Mouse (Mus musculus): ENCODE measurements at regions not wholly inside any gene's neighbourhood (a gene's known extent, or its start where the extent isn't known, plus 50 kb on each side); places are given as distances from the start of the nearest gene placed in this dataset.

- TF ChIP-seq CTCF (IDR thresholded peaks at IDR 0.05; ENCODE audit: low read depth): no peak
- no peaks in the 10 kb centered on the region for H3K27me3 ChIP-seq (ENCODE audit: insufficient read depth, low read length)
- WGBS: 90% methylated on average over 3 of the region's 3 CpGs
- no peak overlapping the region for H3K9ac ChIP-seq
- no peak overlapping the region for H3K4me2 ChIP-seq (ENCODE audit: low read depth)
- DNase-seq (no peak), ATAC-seq (no peak)
- no peaks in the 10 kb centered on the region for H3K36me3 ChIP-seq (ENCODE audit: insufficient read depth)
- H3K4me1 ChIP-seq (ENCODE audit: insufficient read depth): no peaks in the 10 kb centered on the region
- H3K9me3 ChIP-seq (ENCODE audit: low read length): no peaks in the 10 kb centered on the region
- no peak overlapping the region for H3K27ac ChIP-seq (ENCODE audit: low read depth, low read length)
- H3K4me3 ChIP-seq (ENCODE audit: low read depth, low read length): no peak overlapping the region
Observed at GRCm38 (mm10) chr2:78804931-78805330, 63.0 kb upstream of the Ube2e3 start.

GRCm38 (mm10) chr2:78803543-78803942 is 64.4 kb upstream of the Ube2e3 start:
- no peak overlapping the region for H3K27ac ChIP-seq (ENCODE audit: low read depth, low read length)

GRCm38 (mm10) chr2:78795446-78795845 is 72.5 kb upstream of the Ube2e3 start:
- H3K4me3 ChIP-seq (ENCODE audit: low read depth, low read length): no peak overlapping the region
- DNase-seq: no peak
- TF ChIP-seq CTCF (IDR thresholded peaks at IDR 0.05; ENCODE audit: low read depth): no peak
- H3K4me1 ChIP-seq (ENCODE audit: insufficient read depth): no peaks in the 10 kb centered on the region
- H3K27ac ChIP-seq (ENCODE audit: low read depth, low read length): no peak overlapping the region
- H3K36me3 ChIP-seq (ENCODE audit: insufficient read depth): no peaks in the 10 kb centered on the region
- H3K9ac ChIP-seq: no peak overlapping the region
- 62% methylated on average over 5 of the region's 5 CpGs for WGBS
- no peaks in the 10 kb centered on the region for H3K27me3 ChIP-seq (ENCODE audit: insufficient read depth, low read length)
- no peak overlapping the region for H3K4me2 ChIP-seq (ENCODE audit: low read depth)
- ATAC-seq: no peak
- no peaks in the 10 kb centered on the region for H3K9me3 ChIP-seq (ENCODE audit: low read length)

More at GRCm38 (mm10) chr2:78803543-78803942, 64.4 kb upstream of the Ube2e3 start:
- no peak overlapping the region for H3K4me2 ChIP-seq (ENCODE audit: low read depth)
- no peaks in the 10 kb centered on the region for H3K27me3 ChIP-seq (ENCODE audit: insufficient read depth, low read length)
- H3K4me1 ChIP-seq (ENCODE audit: insufficient read depth): no peaks in the 10 kb centered on the region
- H3K4me3 ChIP-seq (ENCODE audit: low read depth, low read length): no peak overlapping the region
- no peak overlapping the region for H3K9ac ChIP-seq
- H3K9me3 ChIP-seq (ENCODE audit: low read length): no peaks in the 10 kb centered on the region
- no peaks in the 10 kb centered on the region for H3K36me3 ChIP-seq (ENCODE audit: insufficient read depth)
- 82% methylated on average over 4 of the region's 4 CpGs for WGBS
- TF ChIP-seq CTCF (IDR thresholded peaks at IDR 0.05; ENCODE audit: low read depth): no peak
- ATAC-seq: no peak
- DNase-seq: no peak

- no peak for ATAC-seq
- WGBS: 94% methylated on average over 5 of the region's 5 CpGs
- H3K9ac ChIP-seq: no peak overlapping the region
- H3K27me3 ChIP-seq (ENCODE audit: insufficient read depth, low read length): no peaks in the 10 kb centered on the region
- no peak overlapping the region for H3K4me3 ChIP-seq (ENCODE audit: low read depth, low read length)
- no peak overlapping the region for H3K27ac ChIP-seq (ENCODE audit: low read depth, low read length)
- no peaks in the 10 kb centered on the region for H3K4me1 ChIP-seq (ENCODE audit: insufficient read depth)
- TF ChIP-seq CTCF (IDR thresholded peaks at IDR 0.05; ENCODE audit: low read depth): no peak
- no peaks in the 10 kb centered on the region for H3K9me3 ChIP-seq (ENCODE audit: low read length)
- no peak for DNase-seq
- no peak overlapping the region for H3K4me2 ChIP-seq (ENCODE audit: low read depth)
- no peaks in the 10 kb centered on the region for H3K36me3 ChIP-seq (ENCODE audit: insufficient read depth)
Observed at GRCm38 (mm10) chr2:78794734-78795133, 73.2 kb upstream of the Ube2e3 start.

- 89% methylated on average over 5 of the region's 5 CpGs for WGBS
Observed at GRCm38 (mm10) chr2:78789124-78789523, 78.8 kb upstream of the Ube2e3 start.

GRCm38 (mm10) chr2:78788222-78788621 is 79.7 kb upstream of the Ube2e3 start:
- Histone ChIP-seq H3K9ac (no peak overlapping the region), H3K27ac (ENCODE audit: low read depth, low read length) (no peak overlapping the region), H3K4me3 (ENCODE audit: low read depth, low read length) (no peak overlapping the region), H3K36me3 (ENCODE audit: insufficient read depth) (no peaks in the 10 kb centered on the region), H3K9me3 (ENCODE audit: low read length) (no peaks in the 10 kb centered on the region), H3K4me1 (ENCODE audit: insufficient read depth) (no peaks in the 10 kb centered on the region), H3K27me3 (ENCODE audit: insufficient read depth, low read length) (no peaks in the 10 kb centered on the region), H3K4me2 (ENCODE audit: low read depth) (no peak overlapping the region)
- DNase-seq (no peak), ATAC-seq (no peak)
- no peak for TF ChIP-seq CTCF (IDR thresholded peaks at IDR 0.05; ENCODE audit: low read depth)

More at GRCm38 (mm10) chr2:78789124-78789523, 78.8 kb upstream of the Ube2e3 start:
- TF ChIP-seq CTCF (IDR thresholded peaks at IDR 0.05; ENCODE audit: low read depth): no peak
- Histone ChIP-seq H3K9me3 (ENCODE audit: low read length) (no peaks in the 10 kb centered on the region), H3K4me2 (ENCODE audit: low read depth) (no peak overlapping the region), H3K27me3 (ENCODE audit: insufficient read depth, low read length) (no peaks in the 10 kb centered on the region), H3K9ac (no peak overlapping the region), H3K27ac (ENCODE audit: low read depth, low read length) (no peak overlapping the region), H3K4me3 (ENCODE audit: low read depth, low read length) (no peak overlapping the region), H3K4me1 (ENCODE audit: insufficient read depth) (no peaks in the 10 kb centered on the region), H3K36me3 (ENCODE audit: insufficient read depth) (no peaks in the 10 kb centered on the region)
- ATAC-seq: no peak
- no peak for DNase-seq

GRCm38 (mm10) chr2:78779949-78780348 is 88.0 kb upstream of the Ube2e3 start:
- ATAC-seq (0 out of 2 replicates have a peak, but pooled peaks have one; percentile 10), DNase-seq (peak; percentile 10)
- Histone ChIP-seq H3K27ac (ENCODE audit: low read depth, low read length) (no peak overlapping the region), H3K9ac (no peak overlapping the region), H3K4me3 (ENCODE audit: low read depth, low read length) (no peak overlapping the region), H3K4me2 (ENCODE audit: low read depth) (no peak overlapping the region), H3K27me3 (ENCODE audit: insufficient read depth, low read length) (no peaks in the 10 kb centered on the region), H3K36me3 (ENCODE audit: insufficient read depth) (no peaks in the 10 kb centered on the region), H3K4me1 (ENCODE audit: insufficient read depth) (no peaks in the 10 kb centered on the region), H3K9me3 (ENCODE audit: low read length) (no peaks in the 10 kb centered on the region)
- WGBS: 69% methylated on average over 3 of the region's 3 CpGs
- no peak for TF ChIP-seq CTCF (IDR thresholded peaks at IDR 0.05; ENCODE audit: low read depth)

- Histone ChIP-seq H3K9ac (no peak overlapping the region), H3K27ac (ENCODE audit: low read depth, low read length) (no peak overlapping the region), H3K4me2 (ENCODE audit: low read depth) (no peak overlapping the region), H3K36me3 (ENCODE audit: insufficient read depth) (no peaks in the 10 kb centered on the region), H3K9me3 (ENCODE audit: low read length) (no peaks in the 10 kb centered on the region), H3K4me3 (ENCODE audit: low read depth, low read length) (no peak overlapping the region), H3K4me1 (ENCODE audit: insufficient read depth) (no peaks in the 10 kb centered on the region), H3K27me3 (ENCODE audit: insufficient read depth, low read length) (no peaks in the 10 kb centered on the region)
- TF ChIP-seq CTCF (IDR thresholded peaks at IDR 0.05; ENCODE audit: low read depth): no peak
- ATAC-seq (no peak), DNase-seq (no peak)
Observed at GRCm38 (mm10) chr2:78777589-78777988, 90.3 kb upstream of the Ube2e3 start.

Measured in forebrain, postnatal 0 days (tissue).